Mouse (Mus musculus) neutrophil, adult 5-6 weeks (primary cell): Measurements from ENCODE around the gene Ly6g6c. TPM values are rescaled to one million over a fixed set of nuclear protein-coding genes. Genes with fewer than 3 reads are reported as not detected.
"Not testable (repeated sequence)": the region's sequence is repeated elsewhere in the genome, so short reads cannot be mapped to it uniquely, and the experiment has no call there.

ENCODE experiments used
- ATAC-seq: fragments of 151-379, 151-347 bp; 2 replicates; pipeline ENCODE4 v1.8.0; 2017; ENCODE audit warnings: mild to moderate bottlenecking, moderate TSS enrichment; ENCODE audit not compliant: insufficient number of reproducible peaks, poor library complexity, low FRiP score, severe bottlenecking; ENCODE audit errors: extremely low read depth
- total RNA-seq: library from RNA; stranded (forward); fragments of 200-1000 nt; gene quantifications from 2 replicates; pipeline ENCODE4 v1.2.3, GENCODE M21; 2017

Ly6g6c gene
- total RNA-seq, 1 experiment from 2014 or later, result not detected

GRCm38 (mm10) chr17:35029691-35030532 lies 35.3 kb upstream of the Ly6g6c start:
- peak; percentile 42; the same call in 1 of the 2 replicates for ATAC-seq

GRCm38 (mm10) chr17:35031272-35031671 lies 33.9 kb upstream of the Ly6g6c start:
- no peak for ATAC-seq

- ATAC-seq, result no peak
Observed at GRCm38 (mm10) chr17:35031880-35032279, 33.3 kb upstream of the Ly6g6c start.

GRCm38 (mm10) chr17:35032323-35032870 lies 32.8 kb upstream of the Ly6g6c start:
- no peak for ATAC-seq

- not testable (repeated sequence) for ATAC-seq
Observed at GRCm38 (mm10) chr17:35033703-35034102, 31.5 kb upstream of the Ly6g6c start.

- no peak for ATAC-seq
Observed at GRCm38 (mm10) chr17:35034896-35035295, 30.3 kb upstream of the Ly6g6c start.

- ATAC-seq, result no peak
Observed at GRCm38 (mm10) chr17:35039121-35039873, 25.9 kb upstream of the Ly6g6c start.

GRCm38 (mm10) chr17:35043794-35044193 lies 21.4 kb upstream of the Ly6g6c start:
- ATAC-seq, result no peak

- no peak for ATAC-seq
Observed at GRCm38 (mm10) chr17:35044904-35045806, 20.0 kb upstream of the Ly6g6c start.

GRCm38 (mm10) chr17:35045807-35046680 lies 19.1 kb upstream of the Ly6g6c start:
- ATAC-seq, result peak; percentile 1; the same call in 1 of the 2 replicates

- ATAC-seq, result peak; percentile 83
Observed at GRCm38 (mm10) chr17:35046681-35047455, 18.3 kb upstream of the Ly6g6c start, which contains the start of gene Msh5. Gene Msh5, minus strand, starts transcription at chr17:35046745.

GRCm38 (mm10) chr17:35047688-35048087 lies 17.5 kb upstream of the Ly6g6c start:
- ATAC-seq, result no peak

- ATAC-seq, result peak; percentile 18; the same call in 1 of the 2 replicates
Observed at GRCm38 (mm10) chr17:35048149-35048931, 16.8 kb upstream of the Ly6g6c start.

GRCm38 (mm10) chr17:35048932-35049440 lies 16.2 kb upstream of the Ly6g6c start:
- ATAC-seq, result no peak

GRCm38 (mm10) chr17:35049561-35050016 lies 15.6 kb upstream of the Ly6g6c start, which contains the start of gene Clic1:
Gene Clic1, plus strand, starts transcription at chr17:35049966.
- no peak for ATAC-seq
